Mouse (Mus musculus): ENCODE measurements around the gene Asl.
A peak's percentile ranks its signal among the peaks of the same experiment; 100 is the strongest.

Asl gene

GRCm38 (mm10) chr5:130029142-130029897 is at the start of gene Asl, which contains the start of gene Crcp:
Gene Asl (minus strand): TSS chr5:130029247.
Gene Crcp (plus strand): TSS chr5:130029290.
- peak; percentile 99 for DNase-seq

- peak; percentile 91 for DNase-seq
Measured at GRCm38 (mm10) chr5:130078834-130079156, 49.7 kb upstream of the Asl start.

GRCm38 (mm10) chr5:130078096-130078833 is 49.2 kb upstream of the Asl start:
- DNase-seq = no peak

GRCm38 (mm10) chr5:130076396-130076795 is 47.3 kb upstream of the Asl start:
- peak; percentile 96 for DNase-seq

- DNase-seq = no peak
Measured at GRCm38 (mm10) chr5:130074491-130074890, 45.4 kb upstream of the Asl start.

GRCm38 (mm10) chr5:130073026-130073425 is 44.0 kb upstream of the Asl start, which contains the start of gene Tpst1:
Gene Tpst1 (plus strand): TSS chr5:130073326.
- DNase-seq = no peak

GRCm38 (mm10) chr5:130067841-130068264 is 38.8 kb upstream of the Asl start:
- no peak for DNase-seq

- no peak for DNase-seq
Measured at GRCm38 (mm10) chr5:130065579-130065978, 36.5 kb upstream of the Asl start.

GRCm38 (mm10) chr5:130063760-130064159 is 34.7 kb upstream of the Asl start:
- peak; percentile 92 for DNase-seq

- DNase-seq = peak; percentile 97
Measured at GRCm38 (mm10) chr5:130062096-130062495, 33.0 kb upstream of the Asl start.

GRCm38 (mm10) chr5:130060329-130060665 is 31.2 kb upstream of the Asl start:
- DNase-seq = no peak

GRCm38 (mm10) chr5:130059413-130060328 is 30.6 kb upstream of the Asl start:
- peak; percentile 97 for DNase-seq

- DNase-seq = no peak
Measured at GRCm38 (mm10) chr5:130056303-130056702, 27.3 kb upstream of the Asl start.

GRCm38 (mm10) chr5:130055688-130056087 is 26.6 kb upstream of the Asl start:
- DNase-seq = no peak

- DNase-seq = peak; percentile 90
Measured at GRCm38 (mm10) chr5:130052955-130053354, 23.9 kb upstream of the Asl start.

GRCm38 (mm10) chr5:130052510-130052909 is 23.5 kb upstream of the Asl start:
- peak; percentile 95 for DNase-seq

- DNase-seq = peak; percentile 87
Measured at GRCm38 (mm10) chr5:130051073-130051860, 22.2 kb upstream of the Asl start.

- peak; percentile 86 for DNase-seq
Measured at GRCm38 (mm10) chr5:130050416-130050815, 21.4 kb upstream of the Asl start.

- DNase-seq = peak; percentile 97
Measured at GRCm38 (mm10) chr5:130048786-130049520, 19.9 kb upstream of the Asl start.

GRCm38 (mm10) chr5:130047013-130047412 is 18.0 kb upstream of the Asl start:
- no peak for DNase-seq

GRCm38 (mm10) chr5:130046589-130046988 is 17.5 kb upstream of the Asl start:
- peak; percentile 93 for DNase-seq

GRCm38 (mm10) chr5:130046100-130046499 is 17.1 kb upstream of the Asl start:
- peak; percentile 85 for DNase-seq
